Mouse (Mus musculus) forebrain, postnatal 0 days (tissue): Measurements from ENCODE around the gene Trappc6b. TPM values are rescaled to one million over a fixed set of nuclear protein-coding genes. Genes with fewer than 3 reads are reported as not detected.

ENCODE experiments used
- ATAC-seq: fragments of 200-750 bp; cut with Nextera tagmentation; 2 replicates; pipeline ENCODE4 v1.8.0; 2017; ENCODE audit warnings: mild to moderate bottlenecking, moderate library complexity
- DNase-seq: peaks from one replicate; pipeline ENCODE4 v3.0.0-alpha.2; 2015
- H3K27ac ChIP-seq: fragments of 300-500 bp; sonication (generic); 2 replicates; pipeline ENCODE4 v1.5.1; 2014; ENCODE audit warnings: low read depth, mild to moderate bottlenecking, antibody characterized with exemption, low read length, moderate library complexity, mixed read lengths
- H3K27me3 ChIP-seq: fragments of 300-500 bp; sonication (generic); 2 replicates; pipeline ENCODE4 v1.6.1; 2014; ENCODE audit warnings: mild to moderate bottlenecking, low read length, mixed read lengths; ENCODE audit not compliant: insufficient read depth
- H3K36me3 ChIP-seq: fragments of 300-500 bp; sonication (generic); 2 replicates; pipeline ENCODE4 v1.6.1; 2014; ENCODE audit warnings: mild to moderate bottlenecking, moderate library complexity; ENCODE audit not compliant: insufficient read depth
- H3K4me1 ChIP-seq: fragments of 300-500 bp; sonication (generic); 2 replicates; pipeline ENCODE4 v1.6.1; 2014; ENCODE audit warnings: antibody characterized with exemption; ENCODE audit not compliant: insufficient read depth
- H3K4me2 ChIP-seq: fragments of 300-500 bp; sonication (generic); 2 replicates; pipeline ENCODE4 v1.6.1; 2014; ENCODE audit warnings: low read depth, mild to moderate bottlenecking, moderate library complexity
- H3K4me3 ChIP-seq: fragments of 300-500 bp; sonication (generic); 2 replicates; pipeline ENCODE4 v1.5.1; 2014; ENCODE audit warnings: low read depth, low read length, mixed read lengths
- H3K9ac ChIP-seq: fragments of 300-500 bp; sonication (generic); 2 replicates; pipeline ENCODE4 v1.6.1; 2014; ENCODE audit warnings: mild to moderate bottlenecking
- H3K9me3 ChIP-seq: fragments of 300-500 bp; sonication (generic); 2 replicates; pipeline ENCODE4 v1.6.1; 2016; ENCODE audit warnings: low read length
- CTCF ChIP-seq: sonication (generic); IDR thresholded peaks from 2 replicates; pipeline ENCODE4 v1.5.1; 2016; ENCODE audit warnings: antibody characterized with exemption, control low read depth, low read depth
- WGBS: fragments of 180-500 bp; shearing (Covaris S2); extraction: QIAGEN DNeasy Blood & Tissue Kit; methylation state at CpG from one replicate; pipeline ENCODE4 v1.1.7; 2014; 5-methylcytosine and 5-hydroxymethylcytosine counted together
- polyA plus RNA-seq: library from polyadenylated mRNA; unstranded; fragments of >200 nt; fragmentation: Nextera tagmentation; extraction: Ambion mirVana; gene quantifications from 2 replicates; pipeline ENCODE4 v1.2.1, GENCODE M21; 2015
- total RNA-seq: library from RNA; depleted of rRNA; stranded (reverse); fragments of >200 nt; gene quantifications from 2 replicates; pipeline ENCODE4 v1.2.3, GENCODE M21; 2014

Trappc6b gene
- total and polyA plus RNA-seq, 2 experiments from 2014 or later, result 68.3 to 178 TPM

DNA sequence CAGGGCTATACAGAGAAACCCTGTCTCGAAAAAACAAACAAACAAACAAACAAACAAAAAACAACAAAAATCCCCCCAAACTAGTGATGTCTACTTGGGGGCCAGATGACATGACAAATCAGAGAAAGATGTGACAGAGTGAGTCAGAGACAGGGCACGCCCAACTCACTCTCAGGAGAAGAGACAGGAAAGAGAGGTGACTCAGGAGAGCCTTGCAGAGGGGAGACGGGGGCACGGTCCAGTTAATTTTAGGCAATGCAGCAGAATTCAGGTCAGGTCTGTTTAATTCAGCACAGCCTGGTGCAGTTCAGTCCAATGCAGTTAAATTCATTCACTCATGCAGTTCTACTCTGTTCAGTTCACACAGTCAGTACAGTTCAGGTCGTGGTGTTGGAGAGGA, 24.9 kb upstream of the Trappc6b start:
- 85% methylated on average over 5 of the region's 5 CpGs for WGBS
- TF ChIP-seq CTCF, result no peak

DNA sequence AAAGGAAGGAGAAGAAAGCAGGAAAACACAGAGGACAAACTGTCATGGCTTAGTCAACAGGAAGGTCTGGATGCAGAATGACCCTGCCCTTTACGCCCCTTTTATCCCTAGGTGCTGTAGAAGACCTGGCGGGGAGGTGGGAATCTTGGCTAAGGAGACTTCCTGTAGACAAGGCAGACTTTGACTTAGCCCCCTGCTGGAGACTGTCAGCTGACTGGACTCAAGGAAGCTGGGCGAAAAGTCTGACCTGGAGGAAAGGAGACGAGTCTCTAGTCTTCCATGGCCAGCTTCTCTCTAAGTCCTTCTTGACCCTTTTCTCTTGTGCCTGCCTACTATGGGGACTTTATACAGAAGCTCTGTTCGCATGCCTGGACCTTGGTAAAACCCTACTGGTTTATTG, 23.2 kb upstream of the Trappc6b start:
- no peaks in the 10 kb centered on the region for H3K9me3 ChIP-seq
- H3K4me2 ChIP-seq, result no peak overlapping the region
- DNase-seq (no peak), ATAC-seq (no peak)
- TF ChIP-seq CTCF, result no peak
- H3K4me3 ChIP-seq, result no peak overlapping the region
- 76% methylated on average over 5 of the region's 5 CpGs for WGBS
- no peaks in the 10 kb centered on the region for H3K36me3 ChIP-seq
- H3K27ac ChIP-seq, result no peak overlapping the region
- H3K27me3 ChIP-seq, result no peaks in the 10 kb centered on the region
- H3K9ac ChIP-seq, result no peak overlapping the region
- H3K4me1 ChIP-seq, result no peaks in the 10 kb centered on the region

More for the DNA sequence above, 24.9 kb upstream of the Trappc6b start:
- no peaks in the 10 kb centered on the region for H3K27me3 ChIP-seq
- no peaks in the 10 kb centered on the region for H3K9me3 ChIP-seq
- ATAC-seq, result no peak
- no peaks in the 10 kb centered on the region for H3K36me3 ChIP-seq
- H3K27ac ChIP-seq, result no peak overlapping the region
- H3K9ac ChIP-seq, result no peak overlapping the region
- no peaks in the 10 kb centered on the region for H3K4me1 ChIP-seq
- H3K4me3 ChIP-seq, result no peak overlapping the region
- DNase-seq, result no peak
- H3K4me2 ChIP-seq, result no peak overlapping the region

DNA sequence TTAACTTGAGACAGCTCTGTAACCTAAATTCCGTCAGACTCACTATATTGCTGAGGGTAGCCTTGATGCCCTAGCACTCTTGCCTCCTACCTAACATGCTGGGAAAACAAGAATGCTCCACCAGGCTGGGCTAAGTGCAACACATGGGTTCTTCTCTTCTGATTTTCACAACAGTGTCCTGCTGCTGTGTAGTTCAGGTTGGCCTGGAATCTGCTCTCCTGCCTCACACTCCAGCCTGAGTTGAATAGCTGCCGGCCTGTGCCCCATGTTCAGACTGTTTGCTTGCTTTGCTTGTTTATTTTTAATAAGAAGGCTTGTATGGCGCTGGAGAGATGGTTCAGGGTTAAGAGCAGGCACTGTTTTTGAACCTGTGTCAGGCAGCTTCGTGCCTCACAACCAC, 19.2 kb upstream of the Trappc6b start:
- WGBS, result 94% methylated on average over 4 of the region's 4 CpGs
- Histone ChIP-seq H3K4me1 (no peaks in the 10 kb centered on the region), H3K4me2 (no peak overlapping the region), H3K27ac (no peak overlapping the region), H3K9me3 (no peaks in the 10 kb centered on the region), H3K9ac (no peak overlapping the region), H3K4me3 (no peak overlapping the region), H3K27me3 (no peaks in the 10 kb centered on the region), H3K36me3 (no peaks in the 10 kb centered on the region)
- TF ChIP-seq CTCF, result no peak
- DNase-seq (no peak), ATAC-seq (no peak)

DNA sequence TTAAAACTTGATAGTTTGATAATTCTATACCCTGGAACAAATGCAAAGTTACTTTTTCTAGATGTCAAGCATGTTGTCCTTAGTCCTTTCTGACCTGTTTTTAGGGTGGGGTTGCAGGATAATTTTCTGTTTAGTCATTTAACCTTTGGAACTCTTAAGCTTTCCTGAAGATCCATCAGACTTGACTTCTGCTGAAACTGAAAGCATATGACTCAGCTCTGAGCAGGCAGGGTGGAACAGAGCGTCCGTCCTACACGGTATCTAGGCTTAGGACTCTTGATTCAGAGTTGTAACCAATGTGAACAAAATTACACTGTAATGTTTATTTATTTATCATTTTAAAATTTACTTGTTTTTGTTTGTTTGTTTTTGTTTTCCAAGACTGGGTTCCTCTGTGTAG, 16.6 kb upstream of the Trappc6b start:
- no peaks in the 10 kb centered on the region for H3K27me3 ChIP-seq
- 95% methylated on average over 3 of the region's 3 CpGs for WGBS
- H3K4me1 ChIP-seq, result no peaks in the 10 kb centered on the region
- H3K36me3 ChIP-seq, result no peaks in the 10 kb centered on the region
- TF ChIP-seq CTCF, result no peak
- no peak overlapping the region for H3K4me3 ChIP-seq
- no peak for DNase-seq
- H3K9ac ChIP-seq, result no peak overlapping the region
- no peaks in the 10 kb centered on the region for H3K9me3 ChIP-seq
- no peak overlapping the region for H3K27ac ChIP-seq
- ATAC-seq, result no peak
- no peak overlapping the region for H3K4me2 ChIP-seq

DNA sequence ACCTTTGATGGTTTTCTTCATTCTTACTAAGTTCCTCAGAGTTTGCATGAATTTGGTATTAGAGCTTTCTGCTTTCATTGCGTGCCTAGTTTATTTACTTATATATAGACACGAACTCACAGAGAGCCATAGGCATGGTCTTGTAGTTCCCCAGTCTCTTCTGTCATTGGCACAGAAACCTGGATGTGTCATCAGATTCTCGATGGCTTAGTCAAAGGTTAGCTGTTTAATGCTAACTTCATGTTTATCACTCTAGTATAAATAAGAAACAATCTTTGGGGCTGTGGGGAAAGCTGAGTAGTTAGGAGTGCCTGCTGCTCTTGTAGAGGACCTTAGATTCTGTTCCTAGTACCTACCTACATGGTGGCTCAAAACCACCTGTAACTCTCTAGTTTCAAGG, 15.7 kb upstream of the Trappc6b start:
- no peak for TF ChIP-seq CTCF
- H3K9me3 ChIP-seq, result no peaks in the 10 kb centered on the region
- no peak overlapping the region for H3K27ac ChIP-seq
- H3K4me3 ChIP-seq, result no peak overlapping the region
- H3K27me3 ChIP-seq, result no peaks in the 10 kb centered on the region
- DNase-seq (no peak), ATAC-seq (no peak)
- 92% methylated on average over 3 of the region's 3 CpGs for WGBS
- H3K4me2 ChIP-seq, result no peak overlapping the region
- H3K36me3 ChIP-seq, result peaks cover 7% of the 10 kb centered on the region
- no peak overlapping the region for H3K9ac ChIP-seq
- no peaks in the 10 kb centered on the region for H3K4me1 ChIP-seq

DNA sequence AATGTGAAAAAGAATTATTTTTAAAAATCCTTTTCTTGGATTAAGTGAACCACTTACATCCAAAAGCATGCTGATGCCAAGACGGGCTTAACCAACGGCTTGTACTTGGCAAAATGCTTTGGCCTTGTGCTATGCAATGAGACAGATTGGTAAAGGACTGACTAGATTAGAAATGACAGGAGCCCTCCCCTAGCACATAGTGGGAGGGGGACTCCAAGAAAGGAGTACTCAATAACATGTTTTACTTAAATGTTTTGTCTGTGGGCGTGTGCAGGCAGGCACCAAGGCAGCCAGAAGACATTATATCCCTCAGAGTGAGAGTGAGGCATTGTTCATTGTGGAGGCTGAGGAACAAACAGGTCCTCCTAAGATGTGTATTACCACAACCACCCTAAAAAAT, 12.8 kb upstream of the Trappc6b start:
- Histone ChIP-seq H3K27ac (no peak overlapping the region), H3K9me3 (no peaks in the 10 kb centered on the region), H3K4me1 (no peaks in the 10 kb centered on the region), H3K36me3 (peaks cover 34% of the 10 kb centered on the region), H3K4me2 (no peak overlapping the region), H3K9ac (no peak overlapping the region), H3K4me3 (no peak overlapping the region), H3K27me3 (no peaks in the 10 kb centered on the region)
- TF ChIP-seq CTCF, result no peak
- peak; percentile 61 for ATAC-seq
- peak; percentile 29 for DNase-seq
- WGBS, result 67% methylated on average over 3 of the region's 3 CpGs

DNA sequence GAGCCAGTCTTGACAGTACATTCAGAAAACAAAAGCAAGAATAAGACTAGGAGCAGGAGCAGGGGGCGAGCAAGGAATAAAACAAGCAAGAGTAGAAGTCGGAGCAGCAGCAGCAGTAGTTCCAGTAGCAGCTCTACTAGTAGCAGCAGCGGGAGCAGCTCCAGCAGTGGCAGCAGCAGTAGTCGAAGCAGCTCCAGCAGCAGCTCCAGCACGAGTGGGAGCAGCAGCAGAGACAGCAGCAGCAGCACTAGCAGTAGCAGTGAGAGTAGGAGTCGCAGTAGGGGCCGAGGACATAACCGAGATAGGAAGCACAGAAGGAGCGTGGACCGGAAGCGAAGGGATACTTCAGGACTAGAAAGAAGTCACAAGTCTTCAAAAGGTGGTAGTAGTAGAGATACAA, 11.0 kb upstream of the Trappc6b start:
- peaks cover 43% of the 10 kb centered on the region for H3K36me3 ChIP-seq
- 88% methylated on average over 11 of the region's 11 CpGs for WGBS
- TF ChIP-seq CTCF, result no peak
- no peak overlapping the region for H3K4me2 ChIP-seq
- no peaks in the 10 kb centered on the region for H3K9me3 ChIP-seq
- ATAC-seq (no peak), DNase-seq (no peak)
- H3K27ac ChIP-seq, result no peak overlapping the region
- H3K27me3 ChIP-seq, result no peaks in the 10 kb centered on the region
- no peak overlapping the region for H3K4me3 ChIP-seq
- no peak overlapping the region for H3K9ac ChIP-seq
- H3K4me1 ChIP-seq, result no peaks in the 10 kb centered on the region

DNA sequence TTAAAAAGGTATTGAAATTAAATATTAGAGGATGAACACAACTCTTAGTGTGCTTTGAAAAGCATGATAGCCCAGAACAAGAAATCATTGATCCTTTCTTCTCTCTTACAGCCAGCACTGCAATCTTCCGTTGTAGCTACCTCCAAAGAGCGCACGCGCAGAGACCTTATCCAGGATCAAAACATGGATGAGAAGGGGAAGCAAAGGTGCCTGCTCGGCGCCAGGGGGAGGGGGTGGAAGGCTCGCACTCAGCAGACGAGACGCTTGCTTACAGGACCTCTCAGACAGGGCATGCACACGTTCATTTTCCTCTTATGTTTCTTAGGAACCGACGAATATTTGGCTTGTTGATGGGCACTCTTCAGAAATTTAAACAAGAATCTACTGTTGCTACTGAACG, 7.5 kb upstream of the Trappc6b start:
- TF ChIP-seq CTCF, result no peak
- H3K36me3 ChIP-seq, result peaks cover 43% of the 10 kb centered on the region
- H3K27ac ChIP-seq, result no peak overlapping the region
- no peak for DNase-seq
- WGBS, result 93% methylated on average over 13 of the region's 13 CpGs
- H3K27me3 ChIP-seq, result no peaks in the 10 kb centered on the region
- H3K4me2 ChIP-seq, result no peak overlapping the region
- no peak overlapping the region for H3K4me3 ChIP-seq
- H3K4me1 ChIP-seq, result no peaks in the 10 kb centered on the region; the same call in 1 of the 2 replicates
- ATAC-seq, result no peak
- H3K9ac ChIP-seq, result no peak overlapping the region
- no peaks in the 10 kb centered on the region for H3K9me3 ChIP-seq
